Mouse (Mus musculus): Measurements from ENCODE around the gene Cfap100.

The Cfap100 gene

GRCm38 (mm10) chr6:90428380-90428974, at the start of gene Cfap100:
Gene Cfap100, minus strand, starts transcription at chr6:90428797.
- DNase-seq = peak; percentile 87 to 90

GRCm38 (mm10) chr6:90476941-90477518, 48.4 kb upstream of the Cfap100 start:
- DNase-seq = peak; percentile 59 to 68

- no peak for DNase-seq
These were observed 47.2 kb upstream of the Cfap100 start for GRCm38 (mm10) chr6:90475854-90476212.

GRCm38 (mm10) chr6:90475176-90475853, 46.7 kb upstream of the Cfap100 start:
- DNase-seq = no peak

GRCm38 (mm10) chr6:90474361-90474750, 45.8 kb upstream of the Cfap100 start:
- DNase-seq = no peak

- no peak for DNase-seq
These were observed 45.2 kb upstream of the Cfap100 start for GRCm38 (mm10) chr6:90473630-90474360.

- no peak for DNase-seq
These were observed 44.1 kb upstream of the Cfap100 start for GRCm38 (mm10) chr6:90472697-90473096.

- DNase-seq = no peak
These were observed 43.5 kb upstream of the Cfap100 start for GRCm38 (mm10) chr6:90472079-90472478.

GRCm38 (mm10) chr6:90470947-90471541, 42.4 kb upstream of the Cfap100 start:
- peak in 1 of 2 experiments; percentile 33 for DNase-seq

- no peak for DNase-seq
These were observed 41.7 kb upstream of the Cfap100 start for GRCm38 (mm10) chr6:90470255-90470654.

- DNase-seq = no peak
These were observed 40.4 kb upstream of the Cfap100 start for GRCm38 (mm10) chr6:90469041-90469440.

GRCm38 (mm10) chr6:90468216-90468615, 39.6 kb upstream of the Cfap100 start:
- no peak for DNase-seq

- no peak for DNase-seq
These were observed 38.3 kb upstream of the Cfap100 start for GRCm38 (mm10) chr6:90466847-90467410.

GRCm38 (mm10) chr6:90466079-90466478, 37.5 kb upstream of the Cfap100 start:
- DNase-seq = no peak

- no peak for DNase-seq
These were observed 36.5 kb upstream of the Cfap100 start for GRCm38 (mm10) chr6:90465028-90465640.

- DNase-seq = peak in 1 of 2 experiments; percentile 18
These were observed 35.4 kb upstream of the Cfap100 start for GRCm38 (mm10) chr6:90463890-90464421.

GRCm38 (mm10) chr6:90463228-90463862, 34.7 kb upstream of the Cfap100 start:
- peak; percentile 85 to 90 for DNase-seq

GRCm38 (mm10) chr6:90462841-90463227, 34.2 kb upstream of the Cfap100 start:
- peak; percentile 31 to 43 for DNase-seq

GRCm38 (mm10) chr6:90462181-90462706, 33.6 kb upstream of the Cfap100 start, which contains the start of gene Klf15:
Gene Klf15, plus strand, starts transcription at chr6:90462576.
- peak; percentile 79 to 88 for DNase-seq

GRCm38 (mm10) chr6:90461771-90462170, 33.2 kb upstream of the Cfap100 start:
- DNase-seq = peak in 1 of 2 experiments; percentile 28

GRCm38 (mm10) chr6:90461181-90461580, 32.6 kb upstream of the Cfap100 start:
- no peak for DNase-seq

All from kidney, postnatal 4 days (tissue).